Mouse (Mus musculus): Measurements from ENCODE around the gene Myo16. TPM values are rescaled to one million over a fixed set of nuclear protein-coding genes. Genes with fewer than 3 reads are reported as not detected.

Myo16 gene
- polyA plus RNA-seq, 1 experiment, result 104 TPM

DNA sequence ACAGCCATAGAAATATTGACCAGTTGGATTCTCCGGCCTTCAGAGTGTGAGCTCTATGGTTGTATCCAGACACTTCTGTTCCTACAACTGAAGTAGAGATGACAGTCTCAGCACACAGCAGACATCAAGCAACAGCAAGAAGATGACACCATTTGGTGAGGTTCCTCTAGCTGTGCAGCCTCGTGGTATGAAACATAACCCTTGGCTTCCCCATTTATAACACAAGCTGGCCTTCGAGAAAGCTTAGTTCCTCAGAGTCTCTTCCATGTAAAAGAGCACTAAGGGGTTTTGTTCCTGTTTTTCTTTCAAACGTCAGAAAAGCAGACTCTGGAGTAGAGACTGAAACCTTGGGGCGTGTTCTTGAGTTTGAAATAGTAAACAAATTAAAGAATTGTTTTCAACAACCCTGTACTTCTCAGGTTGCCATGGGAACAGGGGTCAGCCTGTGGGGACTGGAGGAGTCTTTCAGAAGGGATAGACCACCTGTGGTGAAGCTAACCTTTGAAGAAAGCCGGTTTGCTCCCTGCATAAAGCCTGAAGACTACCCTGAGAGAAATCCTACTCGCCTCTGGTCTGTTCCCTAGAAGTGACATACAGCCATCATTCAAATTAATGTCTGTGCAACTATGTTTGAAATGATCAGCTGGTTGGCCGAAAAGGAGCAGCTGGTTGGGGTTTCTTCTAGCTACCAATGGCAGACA is 510.2 kb downstream of the Myo16 start:
- H3K4me1 ChIP-seq (ENCODE audit: control insufficient read depth, insufficient read depth, low read length), result peaks cover 6% of the 10 kb centered on the region; the same call in 1 of the 2 replicates
- no peak for TF ChIP-seq CTCF (IDR thresholded peaks at IDR 0.05; ENCODE audit: insufficient read depth, low read depth, low read length)
- TF ChIP-seq POLR2A (IDR thresholded peaks at IDR 0.05; ENCODE audit: insufficient read depth, low read depth, low read length), result no peak
- WGBS, result 58% methylated on average over 8 of the region's 8 CpGs
- H3K27ac ChIP-seq (ENCODE audit: insufficient read depth, low read depth, low read length), result no peak overlapping the region
- H3K4me3 ChIP-seq (ENCODE audit: insufficient read depth, low read depth, low read length), result no peak overlapping the region

DNA sequence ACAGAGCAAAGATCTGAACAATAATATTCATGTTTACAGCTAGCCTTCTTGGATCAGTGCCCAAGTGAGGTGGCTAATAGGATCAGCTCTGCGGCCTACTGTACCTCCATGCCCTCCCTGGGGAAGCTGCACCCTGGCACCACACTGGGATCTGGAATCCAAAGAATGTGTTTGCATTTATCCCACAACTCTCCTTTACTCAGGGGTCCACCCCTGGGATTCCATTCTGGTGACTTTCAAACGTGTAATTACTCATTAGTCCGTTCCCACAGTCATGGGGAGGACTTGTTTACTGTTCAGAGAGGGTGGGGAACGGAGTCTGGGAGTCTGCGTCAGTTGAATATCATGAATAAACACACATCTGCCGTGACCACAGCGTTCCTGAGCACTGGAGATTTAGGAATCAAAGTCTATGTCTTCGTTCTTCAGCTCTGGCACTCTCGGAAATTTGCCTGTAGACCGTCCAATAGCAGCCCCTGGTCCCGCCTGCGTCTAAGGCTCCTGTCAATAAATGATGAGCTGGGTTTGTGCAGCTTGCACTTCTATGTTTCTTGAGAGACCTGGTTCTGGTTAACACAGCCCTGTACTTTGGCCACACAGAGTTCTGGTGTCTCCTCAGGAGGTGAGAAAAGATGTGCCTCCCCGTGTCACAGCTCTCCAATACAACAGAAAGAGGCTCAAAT is 511.3 kb downstream of the Myo16 start:
- Histone ChIP-seq H3K4me1 (ENCODE audit: control insufficient read depth, insufficient read depth, low read length) (peaks cover 6% of the 10 kb centered on the region; the same call in 1 of the 2 replicates), H3K4me3 (ENCODE audit: insufficient read depth, low read depth, low read length) (no peak overlapping the region), H3K27ac (ENCODE audit: insufficient read depth, low read depth, low read length) (no peak overlapping the region)
- whole genome bisulfite sequencing, result 56% methylated on average over 13 of the region's 13 CpGs
- no peak for TF ChIP-seq POLR2A (IDR thresholded peaks at IDR 0.05; ENCODE audit: insufficient read depth, low read depth, low read length)
- TF ChIP-seq CTCF (IDR thresholded peaks at IDR 0.05; ENCODE audit: insufficient read depth, low read depth, low read length), result no peak

DNA sequence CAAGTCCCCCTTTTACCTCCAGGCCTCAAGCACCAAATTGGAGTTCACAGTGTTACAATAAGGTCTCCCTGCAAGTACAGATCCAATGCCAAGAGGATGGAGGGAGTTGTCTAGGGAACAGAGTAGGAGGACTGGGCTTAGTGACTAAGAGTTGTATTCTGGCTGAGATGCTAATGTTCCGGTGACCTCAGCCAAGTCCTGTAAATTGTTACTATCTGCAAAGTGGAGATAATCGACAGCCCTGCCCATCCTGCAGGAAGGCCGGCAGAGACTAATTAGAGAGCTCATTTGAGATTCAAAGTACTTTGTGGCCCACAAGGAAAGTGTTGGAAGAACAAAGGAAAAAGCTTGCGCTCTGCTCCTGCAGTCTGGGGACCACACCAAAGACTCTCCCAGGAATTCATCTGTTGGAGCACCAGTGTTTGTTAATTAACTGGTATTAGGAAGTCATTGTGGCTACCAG is 512.1 kb downstream of the Myo16 start:
- H3K27ac ChIP-seq (ENCODE audit: insufficient read depth, low read depth, low read length), result no peak overlapping the region
- H3K4me1 ChIP-seq (ENCODE audit: control insufficient read depth, insufficient read depth, low read length), result peaks cover 6% of the 10 kb centered on the region; the same call in 1 of the 2 replicates
- WGBS, result 35% methylated on average over 4 of the region's 4 CpGs
- H3K4me3 ChIP-seq (ENCODE audit: insufficient read depth, low read depth, low read length), result no peak overlapping the region
- TF ChIP-seq POLR2A (IDR thresholded peaks at IDR 0.05; ENCODE audit: insufficient read depth, low read depth, low read length) (no peak), CTCF (IDR thresholded peaks at IDR 0.05; ENCODE audit: insufficient read depth, low read depth, low read length) (no peak)

DNA sequence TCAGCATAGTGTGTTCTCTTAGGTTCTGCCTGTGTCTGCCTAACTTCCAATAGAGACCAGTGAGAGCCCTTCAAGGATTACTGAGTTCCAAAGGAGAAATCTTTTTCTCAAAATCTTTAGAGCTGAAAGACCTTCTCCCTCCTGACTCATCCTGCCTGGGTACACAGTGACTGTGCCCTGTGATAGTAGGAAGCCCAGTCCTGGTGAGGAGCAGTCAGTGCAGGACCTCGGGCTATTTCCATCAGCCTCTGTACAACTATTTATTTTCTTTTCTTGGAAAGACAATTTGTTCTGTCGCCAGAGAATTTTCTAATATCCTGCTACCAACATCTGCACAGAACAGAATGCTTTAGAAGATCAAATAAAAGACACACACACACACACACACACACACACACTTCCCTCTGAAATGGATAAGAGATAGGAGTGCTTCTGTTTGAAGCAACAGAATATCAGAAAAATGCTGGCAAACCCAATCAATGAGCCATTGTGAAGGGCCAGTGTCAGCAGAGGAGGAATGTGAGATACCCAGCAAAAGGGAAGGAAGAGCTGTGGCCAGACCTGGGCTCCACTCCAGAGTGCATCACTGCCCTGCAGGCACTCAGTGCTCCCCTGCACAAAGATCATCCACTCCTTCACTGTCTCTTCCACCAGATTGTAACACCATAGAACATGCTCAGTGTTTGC is 518.3 kb downstream of the Myo16 start:
- Histone ChIP-seq H3K27ac (ENCODE audit: insufficient read depth, low read depth, low read length) (no peak overlapping the region), H3K4me3 (ENCODE audit: insufficient read depth, low read depth, low read length) (no peak overlapping the region), H3K4me1 (ENCODE audit: control insufficient read depth, insufficient read depth, low read length) (no peaks in the 10 kb centered on the region)
- 27% methylated on average over 2 of the region's 2 CpGs for WGBS
- no peak for TF ChIP-seq CTCF (IDR thresholded peaks at IDR 0.05; ENCODE audit: insufficient read depth, low read depth, low read length)
- TF ChIP-seq POLR2A (IDR thresholded peaks at IDR 0.05; ENCODE audit: insufficient read depth, low read depth, low read length), result no peak

DNA sequence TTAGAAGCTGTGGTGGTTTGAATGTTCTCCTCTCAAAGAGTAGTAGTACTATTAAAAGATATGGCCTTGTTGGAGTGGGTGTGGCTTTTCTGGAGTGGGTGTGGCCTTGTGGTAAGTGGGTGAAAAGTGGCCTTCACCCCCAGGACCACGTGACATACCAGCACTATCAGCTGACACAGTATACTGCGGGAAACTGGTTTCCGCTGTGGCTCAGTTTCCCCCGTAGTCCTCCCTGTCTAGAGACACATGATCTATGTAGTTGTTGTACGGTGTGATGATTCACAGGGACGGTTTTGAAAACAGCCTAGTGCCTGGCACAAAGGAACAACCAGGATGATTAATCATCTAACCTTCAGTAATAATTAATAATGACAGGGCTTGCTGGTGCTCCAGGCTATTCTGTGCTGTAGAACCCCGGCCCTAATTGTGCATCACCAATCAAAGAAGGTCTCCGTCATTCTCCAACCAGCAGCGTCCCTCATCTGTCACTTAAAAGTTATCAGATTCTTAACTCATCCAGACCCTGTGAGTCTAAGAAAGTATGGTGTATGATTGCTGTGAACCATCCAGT is 524.2 kb downstream of the Myo16 start:
- H3K4me1 ChIP-seq (ENCODE audit: control insufficient read depth, insufficient read depth, low read length), result no peaks in the 10 kb centered on the region
- no peak for TF ChIP-seq CTCF (IDR thresholded peaks at IDR 0.05; ENCODE audit: insufficient read depth, low read depth, low read length)
- no peak for TF ChIP-seq POLR2A (IDR thresholded peaks at IDR 0.05; ENCODE audit: insufficient read depth, low read depth, low read length)
- no peak overlapping the region for H3K27ac ChIP-seq (ENCODE audit: insufficient read depth, low read depth, low read length)
- H3K4me3 ChIP-seq (ENCODE audit: insufficient read depth, low read depth, low read length), result no peak overlapping the region
- WGBS, result 85% methylated on average over 9 of the region's 9 CpGs

DNA sequence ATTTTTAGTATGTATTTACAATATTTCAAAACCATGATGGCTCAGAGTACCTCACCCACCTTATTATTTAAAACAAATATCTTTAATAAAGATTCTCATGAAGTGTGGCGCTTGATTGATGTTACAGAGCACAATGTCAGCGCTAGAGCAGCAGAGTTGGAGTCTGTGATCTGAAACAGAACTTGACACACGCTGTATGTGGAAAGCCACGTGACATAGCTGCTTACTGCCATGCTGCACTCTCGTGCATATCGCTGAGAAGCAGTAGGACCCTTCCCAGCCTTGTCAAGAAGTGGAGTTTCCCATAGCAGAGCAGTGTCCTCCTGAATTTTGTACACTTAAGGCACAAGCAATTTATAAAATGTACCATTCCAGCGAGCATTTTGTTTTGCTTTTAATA is 528.2 kb downstream of the Myo16 start:
- TF ChIP-seq POLR2A (IDR thresholded peaks at IDR 0.05; ENCODE audit: insufficient read depth, low read depth, low read length) (no peak), CTCF (IDR thresholded peaks at IDR 0.05; ENCODE audit: insufficient read depth, low read depth, low read length) (no peak)
- Histone ChIP-seq H3K4me3 (ENCODE audit: insufficient read depth, low read depth, low read length) (no peak overlapping the region), H3K27ac (ENCODE audit: insufficient read depth, low read depth, low read length) (no peak overlapping the region), H3K4me1 (ENCODE audit: control insufficient read depth, insufficient read depth, low read length) (no peaks in the 10 kb centered on the region)
- 87% methylated on average over 7 of the region's 7 CpGs for WGBS

DNA sequence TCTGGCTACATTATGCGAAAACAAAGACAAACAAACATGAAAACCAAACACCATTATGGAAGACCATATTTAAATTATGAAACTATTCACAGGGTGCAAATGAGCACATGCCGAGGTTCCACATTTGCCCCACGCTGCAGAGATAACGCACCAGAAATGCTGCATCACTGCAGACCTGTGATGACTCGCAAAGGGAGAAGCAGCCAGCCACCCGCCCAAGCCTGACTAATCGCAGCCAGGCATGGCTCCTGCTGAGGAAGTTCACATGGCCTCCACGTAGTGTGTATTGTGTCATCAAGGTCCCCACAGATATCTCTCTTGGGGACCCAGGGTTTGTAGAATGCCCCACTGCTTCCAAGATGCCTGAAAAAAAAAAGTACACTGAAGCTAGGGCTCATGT is 529.4 kb downstream of the Myo16 start:
- Histone ChIP-seq H3K4me1 (ENCODE audit: control insufficient read depth, insufficient read depth, low read length) (no peaks in the 10 kb centered on the region), H3K4me3 (ENCODE audit: insufficient read depth, low read depth, low read length) (no peak overlapping the region), H3K27ac (ENCODE audit: insufficient read depth, low read depth, low read length) (no peak overlapping the region)
- no peak for TF ChIP-seq CTCF (IDR thresholded peaks at IDR 0.05; ENCODE audit: insufficient read depth, low read depth, low read length)
- no peak for TF ChIP-seq POLR2A (IDR thresholded peaks at IDR 0.05; ENCODE audit: insufficient read depth, low read depth, low read length)
- WGBS, result 52% methylated on average over 8 of the region's 8 CpGs

Other genes with a start within 250 kb of the Myo16 start
- gene Lig4, start 176.2 kb upstream of the Myo16 start, polyA plus RNA-seq (2012; ENCODE audit: insufficient read depth, insufficient read length, low replicate concordance, missing spikeins), result not detected in 2 replicates
- not detected in 2 replicates for gene Abhd13, start 176.2 kb upstream of the Myo16 start, polyA plus RNA-seq (2012; ENCODE audit: insufficient read depth, insufficient read length, low replicate concordance, missing spikeins)
- not detected in 2 replicates for gene Tnfsf13b, start 147.4 kb upstream of the Myo16 start, polyA plus RNA-seq (2012; ENCODE audit: insufficient read depth, insufficient read length, low replicate concordance, missing spikeins)